Mouse (Mus musculus): Measurements from ENCODE around the gene Krt1. TPM values are rescaled to one million over a fixed set of nuclear protein-coding genes. Genes with fewer than 3 reads are reported as not detected.

Krt1 gene
- polyA plus RNA-seq, 1 experiment from 2014 or later = 1.00 TPM

DNA sequence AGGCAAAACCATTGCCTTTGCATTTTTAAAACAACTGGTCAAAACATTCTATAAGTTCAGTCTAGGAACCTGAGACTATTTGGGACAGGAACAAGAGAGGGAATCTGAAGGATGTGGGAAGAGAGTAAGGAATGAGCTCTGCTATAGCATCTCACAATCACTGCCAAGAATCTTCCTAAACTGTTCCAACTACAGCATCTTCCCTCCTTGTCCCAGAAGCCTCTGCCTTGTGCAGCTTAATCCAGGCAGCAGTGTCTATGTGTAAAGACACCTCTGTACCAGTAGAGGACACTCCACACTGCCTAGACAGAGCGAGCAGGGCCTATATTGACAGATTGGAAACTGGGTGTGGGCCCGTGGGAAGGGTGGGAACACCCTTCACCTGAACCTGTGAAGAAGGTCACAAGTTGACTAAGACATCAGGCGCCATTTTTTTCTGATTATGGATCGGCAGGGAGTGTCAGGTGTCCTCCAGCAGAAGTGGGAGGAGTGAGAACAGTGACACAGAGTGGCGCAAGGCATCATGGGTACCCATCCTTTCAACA lies 15.7 kb downstream of the Krt1 start:
- Histone ChIP-seq H3K9ac (ENCODE audit: low read length) (no peak overlapping the region), H3K27ac (ENCODE audit: low read depth, low read length) (no peak overlapping the region), H3K36me3 (ENCODE audit: control insufficient read depth, insufficient read depth, low read length) (no peaks in the 10 kb centered on the region), H3K9me3 (ENCODE audit: control insufficient read depth, low read length) (no peaks in the 10 kb centered on the region), H3K4me1 (ENCODE audit: control insufficient read depth, insufficient read depth, low read length) (no peaks in the 10 kb centered on the region), H3K27me3 (ENCODE audit: control insufficient read depth, insufficient read depth, low read length) (no peaks in the 10 kb centered on the region; the same call in 1 of the 2 replicates), H3K4me3 (ENCODE audit: low read depth, low read length) (no peak overlapping the region), H3K4me2 (no peak overlapping the region)
- DNase-seq (ENCODE audit: low spot score, missing footprints) (no peak), ATAC-seq (ENCODE audit: low FRiP score) (no peak)
- 61% methylated on average over 5 of the region's 5 CpGs for WGBS

DNA sequence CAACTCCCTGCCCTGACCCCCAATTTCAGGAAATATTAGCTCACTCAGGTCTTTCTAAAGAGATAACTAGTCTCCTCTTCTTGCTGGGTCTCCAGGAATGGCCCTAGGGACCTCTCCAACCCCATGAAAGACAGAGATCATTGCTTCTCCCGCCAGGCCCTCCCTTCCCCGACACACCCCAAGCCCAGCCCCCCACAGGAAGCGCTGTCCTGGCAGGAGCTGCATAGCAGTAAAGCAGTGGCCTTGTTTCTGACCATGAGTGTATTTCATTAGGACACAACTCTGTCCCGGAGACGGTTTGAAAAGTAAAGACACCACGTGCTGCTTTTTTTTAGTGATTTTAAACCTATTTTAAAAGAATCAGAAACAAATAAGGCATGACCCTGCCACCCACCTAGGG lies 17.5 kb downstream of the Krt1 start:
- 54% methylated on average over 6 of the region's 6 CpGs for WGBS
- Histone ChIP-seq H3K4me2 (no peak overlapping the region), H3K27me3 (ENCODE audit: control insufficient read depth, insufficient read depth, low read length) (no peaks in the 10 kb centered on the region), H3K9me3 (ENCODE audit: control insufficient read depth, low read length) (no peaks in the 10 kb centered on the region), H3K27ac (ENCODE audit: low read depth, low read length) (no peak overlapping the region), H3K4me1 (ENCODE audit: control insufficient read depth, insufficient read depth, low read length) (no peaks in the 10 kb centered on the region), H3K4me3 (ENCODE audit: low read depth, low read length) (no peak overlapping the region), H3K9ac (ENCODE audit: low read length) (no peak overlapping the region), H3K36me3 (ENCODE audit: control insufficient read depth, insufficient read depth, low read length) (no peaks in the 10 kb centered on the region)
- DNase-seq (ENCODE audit: low spot score, missing footprints) (no peak), ATAC-seq (ENCODE audit: low FRiP score) (no peak)

DNA sequence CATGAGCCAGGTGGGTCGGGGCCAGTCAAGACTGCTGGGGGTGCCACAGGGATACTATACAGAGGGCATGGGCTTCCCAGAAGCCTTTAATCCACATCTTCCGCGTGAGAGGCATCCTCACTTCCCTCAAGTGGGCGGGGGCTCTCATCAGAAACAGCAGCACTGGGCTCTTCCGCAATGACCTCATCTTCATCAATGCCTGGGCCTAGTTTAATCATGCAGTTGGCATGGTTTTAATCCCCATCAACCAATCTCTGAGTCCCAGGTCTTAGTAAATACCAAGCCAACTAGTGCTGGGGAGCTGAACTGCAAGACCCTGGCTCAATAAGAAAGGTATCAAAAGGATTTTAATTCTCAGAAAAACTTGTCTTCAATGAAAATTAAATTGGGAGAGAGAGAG lies 21.2 kb downstream of the Krt1 start:
- H3K36me3 ChIP-seq (ENCODE audit: control insufficient read depth, insufficient read depth, low read length) = no peaks in the 10 kb centered on the region
- H3K4me1 ChIP-seq (ENCODE audit: control insufficient read depth, insufficient read depth, low read length) = no peaks in the 10 kb centered on the region
- 70% methylated on average over 5 of the region's 5 CpGs for WGBS

DNA sequence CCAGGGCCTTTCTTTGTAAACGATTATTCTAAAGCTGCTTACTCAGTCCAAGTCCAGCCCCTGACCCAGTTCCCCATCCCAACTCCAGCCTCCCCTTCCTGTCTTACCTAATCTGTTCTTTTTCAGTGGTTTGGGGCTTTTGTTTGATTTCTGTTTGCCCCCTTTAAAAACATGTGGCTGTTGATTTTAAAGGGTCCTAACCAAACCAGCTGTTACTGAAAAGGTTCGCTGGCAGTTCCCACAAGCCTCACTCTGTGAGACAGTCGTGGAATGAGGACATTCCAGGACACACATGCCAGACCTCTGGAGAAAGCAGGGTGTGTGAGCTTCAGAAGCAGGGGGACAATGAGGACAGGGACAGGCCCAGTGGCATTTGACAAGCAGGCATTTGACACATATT lies 28.8 kb downstream of the Krt1 start:
- Histone ChIP-seq H3K36me3 (ENCODE audit: control insufficient read depth, insufficient read depth, low read length) (no peaks in the 10 kb centered on the region), H3K9me3 (ENCODE audit: control insufficient read depth, low read length) (no peaks in the 10 kb centered on the region), H3K4me1 (ENCODE audit: control insufficient read depth, insufficient read depth, low read length) (no peaks in the 10 kb centered on the region), H3K4me2 (no peak overlapping the region), H3K27ac (ENCODE audit: low read depth, low read length) (no peak overlapping the region), H3K27me3 (ENCODE audit: control insufficient read depth, insufficient read depth, low read length) (no peaks in the 10 kb centered on the region), H3K9ac (ENCODE audit: low read length) (no peak overlapping the region), H3K4me3 (ENCODE audit: low read depth, low read length) (no peak overlapping the region)
- DNase-seq (ENCODE audit: low spot score, missing footprints) = no peak
- no peak for ATAC-seq (ENCODE audit: low FRiP score)
- 27% methylated on average over 3 of the region's 3 CpGs for WGBS

More for the DNA sequence above, 21.2 kb downstream of the Krt1 start:
- no peak for ATAC-seq (ENCODE audit: low FRiP score)
- Histone ChIP-seq H3K27ac (ENCODE audit: low read depth, low read length) (no peak overlapping the region), H3K4me2 (no peak overlapping the region), H3K9ac (ENCODE audit: low read length) (no peak overlapping the region), H3K9me3 (ENCODE audit: control insufficient read depth, low read length) (no peaks in the 10 kb centered on the region), H3K27me3 (ENCODE audit: control insufficient read depth, insufficient read depth, low read length) (no peaks in the 10 kb centered on the region), H3K4me3 (ENCODE audit: low read depth, low read length) (no peak overlapping the region)
- no peak for DNase-seq (ENCODE audit: low spot score, missing footprints)

DNA sequence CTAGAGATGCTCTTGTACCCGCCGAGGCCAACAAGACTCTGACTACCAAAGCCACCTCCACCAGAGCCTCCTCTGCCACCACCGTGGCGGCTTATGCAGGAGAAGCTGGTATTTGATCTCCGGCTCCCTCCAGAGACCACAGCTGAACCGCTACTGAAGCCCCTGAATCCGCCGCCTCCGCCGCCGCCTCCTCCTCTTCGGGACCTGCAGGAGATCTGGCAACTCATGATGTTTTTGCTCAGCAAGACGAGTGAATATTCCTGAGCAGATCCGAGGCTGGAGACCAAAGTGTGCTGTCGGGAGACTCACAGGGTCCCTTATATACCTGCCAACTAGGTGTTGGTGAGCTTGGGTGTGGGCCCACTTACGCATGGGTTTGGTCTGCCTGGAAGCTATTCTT lies 32.7 kb downstream of the Krt1 start, which contains the start of gene Krt2:
Krt2 (minus strand) TSS at position 295 of the 400 bp plus-strand sequence.
- Histone ChIP-seq H3K36me3 (ENCODE audit: control insufficient read depth, insufficient read depth, low read length) (no peaks in the 10 kb centered on the region), H3K27ac (ENCODE audit: low read depth, low read length) (no peak within 1 kb of the TSS), H3K27me3 (ENCODE audit: control insufficient read depth, insufficient read depth, low read length) (no peaks in the 10 kb centered on the region), H3K4me2 (no peak within 1 kb of the TSS), H3K4me3 (ENCODE audit: low read depth, low read length) (no peak within 1 kb of the TSS), H3K4me1 (ENCODE audit: control insufficient read depth, insufficient read depth, low read length) (no peaks in the 10 kb centered on the region), H3K9ac (ENCODE audit: low read length) (no peak within 1 kb of the TSS), H3K9me3 (ENCODE audit: control insufficient read depth, low read length) (no peaks in the 10 kb centered on the region)
- DNase-seq (ENCODE audit: low spot score, missing footprints) (no peak), ATAC-seq (ENCODE audit: low FRiP score) (no peak)
- 84% methylated on average over 16 of the region's 16 CpGs for WGBS

DNA sequence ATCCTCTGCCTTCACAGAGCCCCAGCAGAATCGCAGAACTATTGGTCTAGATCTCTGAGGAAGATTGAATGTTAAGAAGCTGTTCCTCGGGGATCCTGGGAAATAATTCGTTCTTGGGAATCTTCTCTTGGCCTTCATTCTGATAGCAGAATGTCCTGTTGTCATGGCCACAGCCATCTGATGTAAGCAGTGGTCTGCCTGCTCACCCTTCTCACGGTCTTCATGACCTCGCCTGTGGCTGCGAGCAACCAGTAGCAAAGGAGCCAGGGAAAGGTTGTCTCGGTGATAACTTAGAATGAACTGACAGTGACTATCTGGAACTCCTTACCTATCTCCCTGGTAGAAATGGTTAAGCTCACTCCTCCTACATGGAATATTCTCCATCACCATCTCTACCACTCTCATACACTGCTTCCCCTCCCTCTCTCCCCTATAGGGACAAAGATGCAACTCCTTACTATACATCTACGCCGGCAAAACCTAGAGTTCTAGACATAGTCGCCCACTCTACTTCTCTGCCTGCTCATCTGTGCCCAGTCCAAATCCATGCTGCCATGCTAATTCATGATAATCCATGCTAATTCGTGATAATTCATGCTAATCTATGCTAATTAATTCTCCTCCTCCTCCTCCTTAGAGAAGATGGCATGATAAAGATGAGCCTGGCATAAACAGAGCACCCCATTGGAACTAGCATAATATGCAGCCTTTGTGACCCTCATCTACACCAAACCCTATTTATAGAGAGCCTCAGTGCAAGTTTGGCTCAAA lies 47.4 kb downstream of the Krt1 start:
- Histone ChIP-seq H3K4me2 (no peak overlapping the region), H3K9me3 (ENCODE audit: control insufficient read depth, low read length) (no peaks in the 10 kb centered on the region), H3K9ac (ENCODE audit: low read length) (no peak overlapping the region), H3K27ac (ENCODE audit: low read depth, low read length) (no peak overlapping the region), H3K4me1 (ENCODE audit: control insufficient read depth, insufficient read depth, low read length) (no peaks in the 10 kb centered on the region), H3K4me3 (ENCODE audit: low read depth, low read length) (no peak overlapping the region), H3K27me3 (ENCODE audit: control insufficient read depth, insufficient read depth, low read length) (no peaks in the 10 kb centered on the region), H3K36me3 (ENCODE audit: control insufficient read depth, insufficient read depth, low read length) (no peaks in the 10 kb centered on the region)
- ATAC-seq (ENCODE audit: low FRiP score) (peak; percentile 50; the same call in 1 of the 2 replicates), DNase-seq (ENCODE audit: low spot score, missing footprints) (no peak)
- WGBS = 81% methylated on average over 11 of the region's 11 CpGs

DNA sequence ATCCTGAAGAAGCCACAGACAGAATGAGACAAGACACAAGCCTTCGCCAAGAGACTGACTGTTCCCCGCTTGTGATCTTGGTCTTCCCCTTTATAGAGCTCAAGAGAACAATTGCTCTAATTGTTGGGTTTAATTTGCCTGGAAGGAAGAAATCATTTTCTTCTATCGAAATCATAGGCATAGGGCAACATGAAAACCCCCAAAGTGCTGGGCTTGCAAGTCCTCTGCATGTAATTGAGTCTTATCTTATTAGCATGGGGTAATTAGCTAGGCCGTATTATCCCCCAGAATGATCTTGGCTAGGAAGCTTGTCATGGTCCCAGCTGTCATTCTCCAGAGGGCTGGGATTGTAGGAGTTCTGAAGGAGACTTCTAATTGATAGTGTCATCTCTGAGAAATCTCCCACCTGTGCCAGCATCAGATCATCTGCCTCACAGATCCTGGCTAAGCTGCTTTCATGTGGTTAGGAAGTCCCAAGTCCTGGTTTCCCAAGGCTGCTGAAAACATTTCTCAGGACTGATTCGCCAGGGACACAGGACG lies 48.2 kb downstream of the Krt1 start, which contains the start of gene Krt73:
Krt73 (minus strand) TSS at position 51 of the 540 bp plus-strand sequence.
- 85% methylated on average over 6 of the region's 6 CpGs for WGBS
- Histone ChIP-seq H3K27me3 (ENCODE audit: control insufficient read depth, insufficient read depth, low read length) (no peaks in the 10 kb centered on the region), H3K9me3 (ENCODE audit: control insufficient read depth, low read length) (no peaks in the 10 kb centered on the region), H3K4me1 (ENCODE audit: control insufficient read depth, insufficient read depth, low read length) (no peaks in the 10 kb centered on the region), H3K36me3 (ENCODE audit: control insufficient read depth, insufficient read depth, low read length) (no peaks in the 10 kb centered on the region), H3K4me3 (ENCODE audit: low read depth, low read length) (no peak within 1 kb of the TSS), H3K9ac (ENCODE audit: low read length) (no peak within 1 kb of the TSS), H3K4me2 (no peak within 1 kb of the TSS), H3K27ac (ENCODE audit: low read depth, low read length) (no peak within 1 kb of the TSS)
- DNase-seq (ENCODE audit: low spot score, missing footprints) (no peak), ATAC-seq (ENCODE audit: low FRiP score) (no peak)

Small RNAs within 50 kb of the gene (microRNA-seq; reads per million reads assigned to microRNA genes)
- not detected for gene Gm44356

Other genes starting within 250 kb of the Krt1 start
- not detected in 2 replicates for gene Gm5414, start 222.6 kb downstream of the Krt1 start, polyA plus RNA-seq (2014; fragmentation: Nextera tagmentation; extraction: Ambion mirVana)
- not detected in 2 replicates for gene Gm5478, start 203.4 kb downstream of the Krt1 start, polyA plus RNA-seq (2014; fragmentation: Nextera tagmentation; extraction: Ambion mirVana)
- not detected in 2 replicates for gene Krt6b, start 170.5 kb downstream of the Krt1 start, polyA plus RNA-seq (2014; fragmentation: Nextera tagmentation; extraction: Ambion mirVana)
- not detected in 2 replicates for gene Krt6a, start 156.5 kb downstream of the Krt1 start, polyA plus RNA-seq (2014; fragmentation: Nextera tagmentation; extraction: Ambion mirVana)
- 0.34 and 0.51 TPM in 2 replicates for gene Krt5, start 137.9 kb downstream of the Krt1 start, polyA plus RNA-seq (2014; fragmentation: Nextera tagmentation; extraction: Ambion mirVana)
- not detected in 2 replicates for gene Krt71, start 107.7 kb downstream of the Krt1 start, polyA plus RNA-seq (2014; fragmentation: Nextera tagmentation; extraction: Ambion mirVana)
- not detected in 2 replicates for gene Krt72, start 64.3 kb downstream of the Krt1 start, polyA plus RNA-seq (2014; fragmentation: Nextera tagmentation; extraction: Ambion mirVana)
- 0.15 and 0.19 TPM in 2 replicates for gene Krt73, start 48.4 kb downstream of the Krt1 start, polyA plus RNA-seq (2014; fragmentation: Nextera tagmentation; extraction: Ambion mirVana)
- gene Krt2, start 32.6 kb downstream of the Krt1 start, polyA plus RNA-seq (2014; fragmentation: Nextera tagmentation; extraction: Ambion mirVana) = not detected in 2 replicates
- not detected in 2 replicates for gene Krt77, start 18.9 kb upstream of the Krt1 start, polyA plus RNA-seq (2014; fragmentation: Nextera tagmentation; extraction: Ambion mirVana)
- not detected in 2 replicates for gene Krt76, start 42.1 kb upstream of the Krt1 start, polyA plus RNA-seq (2014; fragmentation: Nextera tagmentation; extraction: Ambion mirVana)
- gene Krt4, start 73.9 kb upstream of the Krt1 start, polyA plus RNA-seq (2014; fragmentation: Nextera tagmentation; extraction: Ambion mirVana) = not detected in 2 replicates
- 0.18 and 0.25 TPM in 2 replicates for gene Krt79, start 89.5 kb upstream of the Krt1 start, polyA plus RNA-seq (2014; fragmentation: Nextera tagmentation; extraction: Ambion mirVana)
- gene Krt78, start 103.5 kb upstream of the Krt1 start, polyA plus RNA-seq (2014; fragmentation: Nextera tagmentation; extraction: Ambion mirVana) = not detected in 2 replicates
- 9.2 and 10.2 TPM in 2 replicates for gene Krt8, start 153.7 kb upstream of the Krt1 start, polyA plus RNA-seq (2014; fragmentation: Nextera tagmentation; extraction: Ambion mirVana)
- 5.0 and 5.6 TPM in 2 replicates for gene Krt18, start 177.4 kb upstream of the Krt1 start, polyA plus RNA-seq (2014; fragmentation: Nextera tagmentation; extraction: Ambion mirVana)
- 106 and 107 TPM in 2 replicates for gene Eif4b, start 223.0 kb upstream of the Krt1 start, polyA plus RNA-seq (2014; fragmentation: Nextera tagmentation; extraction: Ambion mirVana)
- 7.5 TPM in 2 replicates for gene Tns2, start 249.6 kb upstream of the Krt1 start, polyA plus RNA-seq (2014; fragmentation: Nextera tagmentation; extraction: Ambion mirVana)